Mouse (Mus musculus): ENCODE measurements at regions not wholly inside any gene's neighbourhood (a gene's known extent, or its start where the extent isn't known, plus 50 kb on each side); places are given as distances from the start of the nearest gene placed in this dataset.
"Not testable (repeated sequence)": the region's sequence is repeated elsewhere in the genome, so short reads cannot be mapped to it uniquely, and the experiment has no call there.

GRCm38 (mm10) chrX:103129347-103129746, 57.1 kb downstream of the Nap1l2 start:
- H3K4me3 ChIP-seq (replicated peaks; ENCODE audit: extremely low read depth, low read depth, low read length); H3K4me1 ChIP-seq (ENCODE audit: control insufficient read depth, insufficient read depth, low read length); DNase-seq: not testable (repeated sequence)
- WGBS, result 60% methylated on average over 21 of the region's 21 CpGs

- Histone ChIP-seq H3K4me1 (ENCODE audit: control insufficient read depth, insufficient read depth, low read length) (no peaks in the 10 kb centered on the region), H3K4me3 (replicated peaks; ENCODE audit: extremely low read depth, low read depth, low read length) (no peak overlapping the region)
- no peak for DNase-seq
- no peak for TF ChIP-seq POLR2A (IDR thresholded peaks at IDR 0.05; ENCODE audit: borderline replicate concordance, extremely low read depth, low read depth, low read length)
- no peak for TF ChIP-seq CTCF (IDR thresholded peaks at IDR 0.05; ENCODE audit: insufficient read depth, low read length)
- 28% methylated on average over 1 of the region's 1 CpGs for WGBS
These were observed 77.3 kb downstream of the Nap1l2 start for GRCm38 (mm10) chrX:103109181-103109580.

GRCm38 (mm10) chrX:103067730-103068621, 118.5 kb downstream of the Nap1l2 start:
- WGBS, result 50% methylated on average over 2 of the region's 50 CpGs
- not testable (repeated sequence) for DNase-seq; H3K4me3 ChIP-seq (replicated peaks; ENCODE audit: extremely low read depth, low read depth, low read length); H3K4me1 ChIP-seq (ENCODE audit: control insufficient read depth, insufficient read depth, low read length)

- no CpG with 5 or more reads among the region's 45 CpGs for WGBS
- DNase-seq; H3K4me1 ChIP-seq (ENCODE audit: control insufficient read depth, insufficient read depth, low read length); H3K4me3 ChIP-seq (replicated peaks; ENCODE audit: extremely low read depth, low read depth, low read length): not testable (repeated sequence)
These were observed 119.3 kb downstream of the Nap1l2 start for GRCm38 (mm10) chrX:103067107-103067506.

GRCm38 (mm10) chrX:103026256-103027028, 98.3 kb downstream of the 1700018G05Rik start:
- peak; percentile 4 for DNase-seq
- no peak for TF ChIP-seq CTCF (IDR thresholded peaks at IDR 0.05; ENCODE audit: insufficient read depth, low read length)
- TF ChIP-seq POLR2A (IDR thresholded peaks at IDR 0.05; ENCODE audit: borderline replicate concordance, extremely low read depth, low read depth, low read length), result no peak
- peak overlapping the region; percentile 38 for H3K4me3 ChIP-seq (replicated peaks; ENCODE audit: extremely low read depth, low read depth, low read length)
- 27% methylated on average over 22 of the region's 22 CpGs for WGBS
- no peaks in the 10 kb centered on the region for H3K4me1 ChIP-seq (ENCODE audit: control insufficient read depth, insufficient read depth, low read length)

GRCm38 (mm10) chrX:103025495-103025894, 97.3 kb downstream of the 1700018G05Rik start:
- not testable (repeated sequence) for DNase-seq; H3K4me3 ChIP-seq (replicated peaks; ENCODE audit: extremely low read depth, low read depth, low read length); H3K4me1 ChIP-seq (ENCODE audit: control insufficient read depth, insufficient read depth, low read length)
- WGBS, result 37% methylated on average over 3 of the region's 3 CpGs

GRCm38 (mm10) chrX:103013425-103014057, 85.4 kb downstream of the 1700018G05Rik start:
- H3K4me3 ChIP-seq (replicated peaks; ENCODE audit: extremely low read depth, low read depth, low read length), result not testable (repeated sequence)

GRCm38 (mm10) chrX:103012298-103013243, 84.4 kb downstream of the 1700018G05Rik start:
- DNase-seq; H3K4me1 ChIP-seq (ENCODE audit: control insufficient read depth, insufficient read depth, low read length); H3K4me3 ChIP-seq (replicated peaks; ENCODE audit: extremely low read depth, low read depth, low read length): not testable (repeated sequence)
- WGBS, result no CpG with 5 or more reads among the region's 56 CpGs

More at GRCm38 (mm10) chrX:103013425-103014057, 85.4 kb downstream of the 1700018G05Rik start:
- not testable (repeated sequence) for DNase-seq; H3K4me1 ChIP-seq (ENCODE audit: control insufficient read depth, insufficient read depth, low read length)
- no CpG with 5 or more reads among the region's 61 CpGs for WGBS

- H3K4me1 ChIP-seq (ENCODE audit: control insufficient read depth, insufficient read depth, low read length); DNase-seq; H3K4me3 ChIP-seq (replicated peaks; ENCODE audit: extremely low read depth, low read depth, low read length): not testable (repeated sequence)
- WGBS, result 75% methylated on average over 1 of the region's 3 CpGs
These were observed 65.8 kb downstream of the 1700018G05Rik start for GRCm38 (mm10) chrX:102993956-102994355.

Data from lung, adult 2 months (tissue).